Mouse (Mus musculus): ENCODE data around the gene Krt23. TPM values are rescaled to one million over a fixed set of nuclear protein-coding genes. Genes with fewer than 3 reads are reported as not detected.

Gene Krt23
- polyA plus RNA-seq (2015; fragmentation: Illumina TruSeq; extraction: RNeasy Lipid Tissue Mini Kit (QIAGEN cat#74804); ENCODE audit: insufficient read depth, low replicate concordance) = not detected

GRCm38 (mm10) chr11:99492733-99493573 is at the start of gene Krt23:
Gene Krt23 (minus strand): TSS chr11:99493137.

GRCm38 (mm10) chr11:99521288-99521860 is 28.4 kb upstream of the Krt23 start, which contains the start of gene Krt39:
Gene Krt39 (minus strand): TSS chr11:99521338.

GRCm38 (mm10) chr11:99437972-99438371 is 55.0 kb downstream of the Krt23 start, which contains the start of gene Krt20:
Gene Krt20 (minus strand): TSS chr11:99438150.

Other genes with a start within 250 kb of the Krt23 start
- gene Krt222, start 249.1 kb downstream of the Krt23 start, polyA plus RNA-seq (2015; fragmentation: Illumina TruSeq; extraction: RNeasy Lipid Tissue Mini Kit (QIAGEN cat#74804); ENCODE audit: insufficient read depth, low replicate concordance) = 4.5 TPM
- not detected for gene Krt24, start 207.9 kb downstream of the Krt23 start, polyA plus RNA-seq (2015; fragmentation: Illumina TruSeq; extraction: RNeasy Lipid Tissue Mini Kit (QIAGEN cat#74804); ENCODE audit: insufficient read depth, low replicate concordance)
- not detected for gene Krt25, start 170.2 kb downstream of the Krt23 start, polyA plus RNA-seq (2015; fragmentation: Illumina TruSeq; extraction: RNeasy Lipid Tissue Mini Kit (QIAGEN cat#74804); ENCODE audit: insufficient read depth, low replicate concordance)
- gene Krt26, start 155.2 kb downstream of the Krt23 start, polyA plus RNA-seq (2015; fragmentation: Illumina TruSeq; extraction: RNeasy Lipid Tissue Mini Kit (QIAGEN cat#74804); ENCODE audit: insufficient read depth, low replicate concordance) = not detected
- not detected for gene Krt27, start 142.0 kb downstream of the Krt23 start, polyA plus RNA-seq (2015; fragmentation: Illumina TruSeq; extraction: RNeasy Lipid Tissue Mini Kit (QIAGEN cat#74804); ENCODE audit: insufficient read depth, low replicate concordance)
- gene Krt28, start 118.2 kb downstream of the Krt23 start, polyA plus RNA-seq (2015; fragmentation: Illumina TruSeq; extraction: RNeasy Lipid Tissue Mini Kit (QIAGEN cat#74804); ENCODE audit: insufficient read depth, low replicate concordance) = not detected
- 6.0 TPM for gene Krt10, start 103.8 kb downstream of the Krt23 start, polyA plus RNA-seq (2015; fragmentation: Illumina TruSeq; extraction: RNeasy Lipid Tissue Mini Kit (QIAGEN cat#74804); ENCODE audit: insufficient read depth, low replicate concordance)
- gene Krt12, start 70.9 kb downstream of the Krt23 start, polyA plus RNA-seq (2015; fragmentation: Illumina TruSeq; extraction: RNeasy Lipid Tissue Mini Kit (QIAGEN cat#74804); ENCODE audit: insufficient read depth, low replicate concordance) = not detected
- 1.9 TPM for gene Krt20, start 55.0 kb downstream of the Krt23 start, polyA plus RNA-seq (2015; fragmentation: Illumina TruSeq; extraction: RNeasy Lipid Tissue Mini Kit (QIAGEN cat#74804); ENCODE audit: insufficient read depth, low replicate concordance)
- gene Krt39, start 28.2 kb upstream of the Krt23 start, polyA plus RNA-seq (2015; fragmentation: Illumina TruSeq; extraction: RNeasy Lipid Tissue Mini Kit (QIAGEN cat#74804); ENCODE audit: insufficient read depth, low replicate concordance) = not detected
- not detected for gene Krt40, start 50.0 kb upstream of the Krt23 start, polyA plus RNA-seq (2015; fragmentation: Illumina TruSeq; extraction: RNeasy Lipid Tissue Mini Kit (QIAGEN cat#74804); ENCODE audit: insufficient read depth, low replicate concordance)
- gene Krtap3-3, start 57.7 kb upstream of the Krt23 start, polyA plus RNA-seq (2015; fragmentation: Illumina TruSeq; extraction: RNeasy Lipid Tissue Mini Kit (QIAGEN cat#74804); ENCODE audit: insufficient read depth, low replicate concordance) = not detected
- not detected for gene Krtap3-2, start 63.7 kb upstream of the Krt23 start, polyA plus RNA-seq (2015; fragmentation: Illumina TruSeq; extraction: RNeasy Lipid Tissue Mini Kit (QIAGEN cat#74804); ENCODE audit: insufficient read depth, low replicate concordance)
- not detected for gene Gm11939, start 66.3 kb upstream of the Krt23 start, polyA plus RNA-seq (2015; fragmentation: Illumina TruSeq; extraction: RNeasy Lipid Tissue Mini Kit (QIAGEN cat#74804); ENCODE audit: insufficient read depth, low replicate concordance)
- not detected for gene Krtap3-1, start 73.5 kb upstream of the Krt23 start, polyA plus RNA-seq (2015; fragmentation: Illumina TruSeq; extraction: RNeasy Lipid Tissue Mini Kit (QIAGEN cat#74804); ENCODE audit: insufficient read depth, low replicate concordance)
- not detected for gene Krtap1-5, start 87.9 kb upstream of the Krt23 start, polyA plus RNA-seq (2015; fragmentation: Illumina TruSeq; extraction: RNeasy Lipid Tissue Mini Kit (QIAGEN cat#74804); ENCODE audit: insufficient read depth, low replicate concordance)
- not detected for gene Krtap1-4, start 90.5 kb upstream of the Krt23 start, polyA plus RNA-seq (2015; fragmentation: Illumina TruSeq; extraction: RNeasy Lipid Tissue Mini Kit (QIAGEN cat#74804); ENCODE audit: insufficient read depth, low replicate concordance)
- not detected for gene Krtap1-3, start 98.2 kb upstream of the Krt23 start, polyA plus RNA-seq (2015; fragmentation: Illumina TruSeq; extraction: RNeasy Lipid Tissue Mini Kit (QIAGEN cat#74804); ENCODE audit: insufficient read depth, low replicate concordance)
- gene Krtap9-3, start 105.0 kb upstream of the Krt23 start, polyA plus RNA-seq (2015; fragmentation: Illumina TruSeq; extraction: RNeasy Lipid Tissue Mini Kit (QIAGEN cat#74804); ENCODE audit: insufficient read depth, low replicate concordance) = not detected
- gene Gm11938, start 110.2 kb upstream of the Krt23 start, polyA plus RNA-seq (2015; fragmentation: Illumina TruSeq; extraction: RNeasy Lipid Tissue Mini Kit (QIAGEN cat#74804); ENCODE audit: insufficient read depth, low replicate concordance) = not detected
- not detected for gene Gm11937, start 117.1 kb upstream of the Krt23 start, polyA plus RNA-seq (2015; fragmentation: Illumina TruSeq; extraction: RNeasy Lipid Tissue Mini Kit (QIAGEN cat#74804); ENCODE audit: insufficient read depth, low replicate concordance)
- not detected for gene Krtap2-4, start 121.7 kb upstream of the Krt23 start, polyA plus RNA-seq (2015; fragmentation: Illumina TruSeq; extraction: RNeasy Lipid Tissue Mini Kit (QIAGEN cat#74804); ENCODE audit: insufficient read depth, low replicate concordance)
- gene Gm11562, start 127.3 kb upstream of the Krt23 start, polyA plus RNA-seq (2015; fragmentation: Illumina TruSeq; extraction: RNeasy Lipid Tissue Mini Kit (QIAGEN cat#74804); ENCODE audit: insufficient read depth, low replicate concordance) = not detected
- gene Krtap4-1, start 135.1 kb upstream of the Krt23 start, polyA plus RNA-seq (2015; fragmentation: Illumina TruSeq; extraction: RNeasy Lipid Tissue Mini Kit (QIAGEN cat#74804); ENCODE audit: insufficient read depth, low replicate concordance) = not detected
- gene Krtap4-2, start 141.9 kb upstream of the Krt23 start, polyA plus RNA-seq (2015; fragmentation: Illumina TruSeq; extraction: RNeasy Lipid Tissue Mini Kit (QIAGEN cat#74804); ENCODE audit: insufficient read depth, low replicate concordance) = not detected
- not detected for gene Krtap4-7, start 151.0 kb upstream of the Krt23 start, polyA plus RNA-seq (2015; fragmentation: Illumina TruSeq; extraction: RNeasy Lipid Tissue Mini Kit (QIAGEN cat#74804); ENCODE audit: insufficient read depth, low replicate concordance)
- gene Gm11555, start 157.1 kb upstream of the Krt23 start, polyA plus RNA-seq (2015; fragmentation: Illumina TruSeq; extraction: RNeasy Lipid Tissue Mini Kit (QIAGEN cat#74804); ENCODE audit: insufficient read depth, low replicate concordance) = not detected
- not detected for gene Gm11563, start 165.8 kb upstream of the Krt23 start, polyA plus RNA-seq (2015; fragmentation: Illumina TruSeq; extraction: RNeasy Lipid Tissue Mini Kit (QIAGEN cat#74804); ENCODE audit: insufficient read depth, low replicate concordance)
- gene Krtap4-6, start 172.8 kb upstream of the Krt23 start, polyA plus RNA-seq (2015; fragmentation: Illumina TruSeq; extraction: RNeasy Lipid Tissue Mini Kit (QIAGEN cat#74804); ENCODE audit: insufficient read depth, low replicate concordance) = not detected
- not detected for gene Gm14190, start 197.6 kb upstream of the Krt23 start, polyA plus RNA-seq (2015; fragmentation: Illumina TruSeq; extraction: RNeasy Lipid Tissue Mini Kit (QIAGEN cat#74804); ENCODE audit: insufficient read depth, low replicate concordance)
- not detected for gene Gm14180, start 241.2 kb upstream of the Krt23 start, polyA plus RNA-seq (2015; fragmentation: Illumina TruSeq; extraction: RNeasy Lipid Tissue Mini Kit (QIAGEN cat#74804); ENCODE audit: insufficient read depth, low replicate concordance)

All from spleen, adult 10 weeks (tissue).